Mouse (Mus musculus): ENCODE data around the gene Tas2r140. TPM values are rescaled to one million over a fixed set of nuclear protein-coding genes. Genes with fewer than 3 reads are reported as not detected.

Tas2r140 gene
- total RNA-seq (2015; ENCODE audit: low replicate concordance) (not detected in 2 replicates), total RNA-seq (2017; ENCODE audit: low replicate concordance) (not detected in 2 replicates)

DNA sequence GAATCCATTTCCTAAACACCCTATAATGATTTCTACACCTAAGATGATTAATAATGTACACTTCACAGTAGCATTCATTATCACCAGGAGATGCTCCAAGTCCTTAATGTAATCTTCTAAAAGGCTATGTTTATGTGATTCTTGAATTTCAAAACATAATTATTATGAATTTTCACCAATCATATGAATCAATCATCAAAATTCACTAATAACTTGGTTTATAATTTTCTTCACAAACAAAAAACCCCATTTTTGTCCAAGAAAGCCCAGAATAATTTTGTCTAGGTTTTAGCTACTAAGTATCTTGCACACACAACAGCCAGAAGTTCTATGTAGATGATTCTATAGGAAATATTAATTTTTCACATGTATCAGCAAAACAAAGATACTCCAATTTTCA, at the start of gene Tas2r140:
Gene Tas2r140, minus strand, starts transcription at position 101 of the 400 bp plus-strand sequence.
- no peak for ATAC-seq (replicated peaks; ENCODE audit: low FRiP score, poor library complexity, severe bottlenecking)

DNA sequence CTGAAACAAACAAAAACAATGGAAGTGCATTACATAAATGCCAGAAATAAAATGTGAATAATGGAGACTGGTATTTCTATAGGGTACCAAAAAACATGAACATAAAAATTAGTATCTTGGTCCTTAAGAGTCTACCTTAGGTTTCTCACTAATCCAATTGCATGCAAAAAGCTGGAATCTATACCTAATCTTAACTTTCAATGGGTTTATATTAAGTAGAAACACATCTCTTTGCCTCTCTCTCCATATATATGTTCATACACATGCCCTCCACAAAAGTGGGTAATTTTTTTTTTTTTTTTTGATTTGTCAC, 48.9 kb upstream of the Tas2r140 start, which contains the start of gene Smim10l1:
Gene Smim10l1, plus strand, starts transcription at position 301 of the 313 bp plus-strand sequence.
- ATAC-seq (replicated peaks; ENCODE audit: low FRiP score, poor library complexity, severe bottlenecking) = no peak

- no peak for ATAC-seq (replicated peaks; ENCODE audit: low FRiP score, poor library complexity, severe bottlenecking)
These were observed 46.8 kb upstream of the Tas2r140 start for GRCm38 (mm10) chr6:133102430-133102829.

GRCm38 (mm10) chr6:133092226-133092625, 36.6 kb upstream of the Tas2r140 start:
- ATAC-seq (replicated peaks; ENCODE audit: low FRiP score, poor library complexity, severe bottlenecking) = no peak

- ATAC-seq (replicated peaks; ENCODE audit: low FRiP score, poor library complexity, severe bottlenecking) = no peak
These were observed 18.6 kb downstream of the Tas2r140 start, which contains the start of gene Tas2r103 for GRCm38 (mm10) chr6:133037001-133037400. Gene Tas2r103 (minus strand): TSS chr6:133037101.

Other genes starting within 250 kb of the Tas2r140 start
- gene Tas2r123, start 208.7 kb downstream of the Tas2r140 start, total RNA-seq (2015; ENCODE audit: low replicate concordance) = not detected in 2 replicates
- not detected in 2 replicates for gene Tas2r123, start 208.7 kb downstream of the Tas2r140 start, total RNA-seq (2017; ENCODE audit: low replicate concordance)
- not detected in 2 replicates for gene Tas2r116, start 200.4 kb downstream of the Tas2r140 start, total RNA-seq (2015; ENCODE audit: low replicate concordance)
- not detected in 2 replicates for gene Tas2r116, start 200.4 kb downstream of the Tas2r140 start, total RNA-seq (2017; ENCODE audit: low replicate concordance)
- not detected in 2 replicates for gene Tas2r110, start 187.8 kb downstream of the Tas2r140 start, total RNA-seq (2015; ENCODE audit: low replicate concordance)
- not detected in 2 replicates for gene Tas2r110, start 187.8 kb downstream of the Tas2r140 start, total RNA-seq (2017; ENCODE audit: low replicate concordance)
- gene Tas2r113, start 162.8 kb downstream of the Tas2r140 start, total RNA-seq (2015; ENCODE audit: low replicate concordance) = not detected in 2 replicates
- not detected in 2 replicates for gene Tas2r113, start 162.8 kb downstream of the Tas2r140 start, total RNA-seq (2017; ENCODE audit: low replicate concordance)
- not detected in 2 replicates for gene Tas2r125, start 146.2 kb downstream of the Tas2r140 start, total RNA-seq (2015; ENCODE audit: low replicate concordance)
- gene Tas2r125, start 146.2 kb downstream of the Tas2r140 start, total RNA-seq (2017; ENCODE audit: low replicate concordance) = not detected in 2 replicates
- gene Tas2r129, start 104.7 kb downstream of the Tas2r140 start, total RNA-seq (2015; ENCODE audit: low replicate concordance) = not detected in 2 replicates
- gene Tas2r129, start 104.7 kb downstream of the Tas2r140 start, total RNA-seq (2017; ENCODE audit: low replicate concordance) = not detected in 2 replicates
- not detected in 2 replicates for gene Tas2r131, start 97.9 kb downstream of the Tas2r140 start, total RNA-seq (2015; ENCODE audit: low replicate concordance)
- not detected in 2 replicates for gene Tas2r131, start 97.9 kb downstream of the Tas2r140 start, total RNA-seq (2017; ENCODE audit: low replicate concordance)
- gene Tas2r109, start 74.9 kb downstream of the Tas2r140 start, total RNA-seq (2015; ENCODE audit: low replicate concordance) = not detected in 2 replicates
- not detected in 2 replicates for gene Tas2r109, start 74.9 kb downstream of the Tas2r140 start, total RNA-seq (2017; ENCODE audit: low replicate concordance)
- gene Tas2r103, start 18.7 kb downstream of the Tas2r140 start, total RNA-seq (2015; ENCODE audit: low replicate concordance) = not detected in 2 replicates
- gene Tas2r103, start 18.7 kb downstream of the Tas2r140 start, total RNA-seq (2017; ENCODE audit: low replicate concordance) = not detected in 2 replicates
- 5.0 and 13.3 TPM in 2 replicates for gene Smim10l1, start 49.1 kb upstream of the Tas2r140 start, total RNA-seq (2015; ENCODE audit: low replicate concordance)
- 10.9 and 18.4 TPM in 2 replicates for gene Smim10l1, start 49.1 kb upstream of the Tas2r140 start, total RNA-seq (2017; ENCODE audit: low replicate concordance)
- gene 5530400C23Rik, start 236.4 kb upstream of the Tas2r140 start, total RNA-seq (2015; ENCODE audit: low replicate concordance) = not detected in 2 replicates
- not detected in 2 replicates for gene 5530400C23Rik, start 236.4 kb upstream of the Tas2r140 start, total RNA-seq (2017; ENCODE audit: low replicate concordance)